Mouse (Mus musculus): Measurements from ENCODE around the gene Nhlrc4.

DNA sequence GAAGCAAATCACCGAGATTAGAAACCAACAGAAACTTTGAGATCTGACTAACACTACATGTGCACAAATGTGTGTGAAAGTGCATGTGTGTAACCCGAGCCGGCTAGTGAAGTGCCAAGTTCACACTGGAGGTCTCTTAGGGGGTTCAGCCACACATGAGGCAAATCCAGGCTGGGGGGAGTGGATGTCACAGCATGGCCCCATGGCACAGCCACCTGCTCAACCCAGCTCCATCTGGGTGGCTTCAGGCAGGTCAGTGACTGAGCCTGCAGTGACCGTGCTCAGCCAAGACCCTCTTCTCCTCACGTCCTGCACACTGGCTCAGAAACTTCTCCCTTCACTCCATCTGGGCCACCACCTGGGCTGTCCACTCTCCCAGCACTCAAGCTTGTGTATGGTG lies 5.2 kb upstream of the Nhlrc4 start:
- TF ChIP-seq GATA1 (IDR thresholded peaks at IDR 0.05; ENCODE audit: low read length) (no peak), TAL1 (IDR thresholded peaks at IDR 0.05; ENCODE audit: low read length) (no peak)
